Mouse (Mus musculus) CH12.LX (cell line): ENCODE results near the gene Cck. TPM values are rescaled to one million over a fixed set of nuclear protein-coding genes. Genes with fewer than 3 reads are reported as not detected.

Experiments used
- DNase-seq: peaks from one replicate; pipeline ENCODE4 v3.0.0-alpha.2; 2013; ENCODE audit errors: extremely low read depth
- H3K27ac ChIP-seq: 2 replicates; pipeline ENCODE4 v1.5.1; 2012; ENCODE audit warnings: low read depth, mild to moderate bottlenecking, control low read depth, moderate library complexity; ENCODE audit not compliant: insufficient read depth
- H3K27me3 ChIP-seq: replicated peaks from 2 replicates; pipeline ENCODE3; 2012; ENCODE audit warnings: inconsistent platforms
- H3K36me3 ChIP-seq, 2 experiments: replicated peaks in 1 of 2; 2 replicates each; pipeline versions ENCODE3 to v1.6.1; 2012; ENCODE audit warnings: inconsistent platforms in 1 of 2, low read length in 1 of 2, mild to moderate bottlenecking in 1 of 2, mixed read lengths in 1 of 2, moderate library complexity in 1 of 2; ENCODE audit not compliant: control insufficient read depth in 1 of 2, insufficient read depth in 1 of 2
- H3K4me1 ChIP-seq, 2 experiments: 2 replicates each; pipeline ENCODE4 v1.6.1; 2012; ENCODE audit warnings: inconsistent platforms in 1 of 2, moderate library complexity in 1 of 2; ENCODE audit not compliant: insufficient read depth in 2 of 2, control insufficient read depth in 1 of 2
- H3K4me2 ChIP-seq: 2 replicates; pipeline ENCODE4 v1.6.1; 2012; ENCODE audit warnings: low read depth, mild to moderate bottlenecking, control low read depth; ENCODE audit not compliant: poor library complexity, insufficient read depth, severe bottlenecking
- H3K4me3 ChIP-seq, 3 experiments: fragments of 150-350 bp in 1 of 3; sonication (generic) in 1 of 3; replicated peaks in 1 of 3; 2 replicates each; pipeline versions ENCODE3 to v1.5.1; 2011 to 2012; ENCODE audit warnings: low read depth in 2 of 3, low read length in 2 of 3, mild to moderate bottlenecking in 2 of 3, moderate library complexity in 2 of 3, control low read depth in 1 of 3, improper control_type of control experiment in 1 of 3, inconsistent platforms in 1 of 3, mixed read lengths in 1 of 3; ENCODE audit not compliant: poor library complexity in 1 of 3
- H3K79me2 ChIP-seq: replicated peaks from 2 replicates; pipeline ENCODE4 v1.6.1; 2012; ENCODE audit warnings: mild to moderate bottlenecking, moderate library complexity; ENCODE audit not compliant: control insufficient read depth, poor library complexity, insufficient read depth, severe bottlenecking; ENCODE audit errors: extremely low read depth
- H3K9ac ChIP-seq: 2 replicates; pipeline ENCODE4 v1.6.1; 2012; ENCODE audit warnings: low read depth, mild to moderate bottlenecking, control low read depth, moderate library complexity; ENCODE audit not compliant: insufficient read depth
- H3K9me3 ChIP-seq: replicated peaks from 2 replicates; pipeline ENCODE3; 2012; ENCODE audit warnings: low read length, inconsistent platforms, mixed read lengths
- BHLHE40 ChIP-seq: IDR thresholded peaks from 2 replicates; pipeline ENCODE4 v1.6.1; 2011; ENCODE audit warnings: mild to moderate bottlenecking, low read depth, low read length, improper control_type of control experiment
- CHD1 ChIP-seq: IDR thresholded peaks from 2 replicates; pipeline ENCODE4 v1.6.1; 2012; ENCODE audit warnings: low read depth, low read length, improper control_type of control experiment, inconsistent platforms
- E2F4 ChIP-seq: IDR thresholded peaks from 2 replicates; pipeline ENCODE4 v1.6.1; 2011; ENCODE audit warnings: low read depth, low read length, improper control_type of control experiment; ENCODE audit not compliant: insufficient replicate concordance
- ELF1 ChIP-seq: IDR thresholded peaks from 2 replicates; pipeline ENCODE4 v1.6.1; 2014; ENCODE audit warnings: low read depth, mild to moderate bottlenecking, inconsistent platforms, low read length, improper control_type of control experiment
- GABPA ChIP-seq: IDR thresholded peaks from 2 replicates; pipeline ENCODE4 v1.6.1; 2012; ENCODE audit warnings: low read depth, low read length, improper control_type of control experiment, inconsistent platforms; ENCODE audit not compliant: insufficient replicate concordance
- HCFC1 ChIP-seq: IDR thresholded peaks from 2 replicates; pipeline ENCODE4 v1.6.1; 2012; ENCODE audit warnings: low read depth, mild to moderate bottlenecking, inconsistent platforms, low read length, improper control_type of control experiment
- IRF4 ChIP-seq: IDR thresholded peaks from 2 replicates; pipeline ENCODE4 v1.6.1; 2014; ENCODE audit warnings: low read depth, mild to moderate bottlenecking, inconsistent platforms, low read length, improper control_type of control experiment
- JUN ChIP-seq: IDR thresholded peaks from 2 replicates; pipeline ENCODE4 v1.6.1; 2011; ENCODE audit warnings: low read depth, mild to moderate bottlenecking, low read length, improper control_type of control experiment, moderate library complexity; ENCODE audit not compliant: insufficient read depth
- JUND ChIP-seq: conservative IDR thresholded peaks from 2 replicates; pipeline ENCODE4 v1.6.1; 2011; ENCODE audit warnings: low read depth, low read length, improper control_type of control experiment
- MAZ ChIP-seq: IDR thresholded peaks from 2 replicates; pipeline ENCODE4 v1.6.1; 2012; ENCODE audit warnings: low read depth, mild to moderate bottlenecking, inconsistent platforms, low read length, improper control_type of control experiment, moderate library complexity
- NELFE ChIP-seq: IDR thresholded peaks from 2 replicates; pipeline ENCODE4 v1.6.1; 2011; ENCODE audit warnings: low read depth, low read length, improper control_type of control experiment
- NRF1 ChIP-seq: IDR thresholded peaks from 2 replicates; pipeline ENCODE4 v1.6.1; 2014; ENCODE audit warnings: low read depth, mild to moderate bottlenecking, inconsistent platforms, low read length, improper control_type of control experiment, moderate library complexity
- PAX5 ChIP-seq: IDR thresholded peaks from 2 replicates; pipeline ENCODE4 v1.6.1; 2012; ENCODE audit warnings: low read length, inconsistent platforms, mixed read lengths
- SMC3 ChIP-seq: IDR thresholded peaks from 2 replicates; pipeline ENCODE4 v1.6.1; 2011; ENCODE audit warnings: low read depth, low read length, improper control_type of control experiment
- UBTF ChIP-seq: IDR thresholded peaks from 2 replicates; pipeline ENCODE4 v1.6.1; 2012; ENCODE audit warnings: low read depth, mild to moderate bottlenecking, inconsistent platforms, low read length, improper control_type of control experiment, moderate library complexity
- ZKSCAN1 ChIP-seq: IDR thresholded peaks from 2 replicates; pipeline ENCODE4 v1.6.1; 2012; ENCODE audit warnings: low read depth, inconsistent platforms, low read length, improper control_type of control experiment, borderline replicate concordance
- ZNF384 ChIP-seq: IDR thresholded peaks from 2 replicates; pipeline ENCODE4 v1.6.1; 2012; ENCODE audit warnings: low read depth, low read length, improper control_type of control experiment, inconsistent platforms
- dilution Hi-C: fragments of 300-500 bp; cut with MboI; formaldehyde crosslinking; loops from 2 replicates; pipeline ENCODE4 v1.14.3; 2020; ENCODE audit warnings: low sequenced_read_pairs; ENCODE audit not compliant: extremely low pct_unique_long_range_greater_than_20kb, extremely low pct_ligation_motif_present
- in situ Hi-C: fragments of 300-500 bp; cut with MboI; formaldehyde crosslinking; loops from 3 replicates; pipeline ENCODE4 v1.14.3; 2019; ENCODE audit warnings: low sequenced_read_pairs, low pct_ligation_motif_present, low pct_unique_long_range_greater_than_20kb, mixed read lengths
- polyA plus RNA-seq: library from polyadenylated mRNA; unstranded; fragments of >175 nt; gene quantifications from 2 replicates; pipeline ENCODE4 v1.2.1, GENCODE M21; 2012; ENCODE audit warnings: low read depth; ENCODE audit not compliant: insufficient read length
- total RNA-seq, 2 experiments: library from RNA; depleted of rRNA; stranded (reverse); fragments of 300-350 nt in 1 of 2; fragments of >200 nt in 1 of 2; gene quantifications; 2 replicates each; pipeline ENCODE4 v1.2.3; 2012 to 2014

The Cck gene
- total and polyA plus RNA-seq, 3 experiments, result not detected

DNA sequence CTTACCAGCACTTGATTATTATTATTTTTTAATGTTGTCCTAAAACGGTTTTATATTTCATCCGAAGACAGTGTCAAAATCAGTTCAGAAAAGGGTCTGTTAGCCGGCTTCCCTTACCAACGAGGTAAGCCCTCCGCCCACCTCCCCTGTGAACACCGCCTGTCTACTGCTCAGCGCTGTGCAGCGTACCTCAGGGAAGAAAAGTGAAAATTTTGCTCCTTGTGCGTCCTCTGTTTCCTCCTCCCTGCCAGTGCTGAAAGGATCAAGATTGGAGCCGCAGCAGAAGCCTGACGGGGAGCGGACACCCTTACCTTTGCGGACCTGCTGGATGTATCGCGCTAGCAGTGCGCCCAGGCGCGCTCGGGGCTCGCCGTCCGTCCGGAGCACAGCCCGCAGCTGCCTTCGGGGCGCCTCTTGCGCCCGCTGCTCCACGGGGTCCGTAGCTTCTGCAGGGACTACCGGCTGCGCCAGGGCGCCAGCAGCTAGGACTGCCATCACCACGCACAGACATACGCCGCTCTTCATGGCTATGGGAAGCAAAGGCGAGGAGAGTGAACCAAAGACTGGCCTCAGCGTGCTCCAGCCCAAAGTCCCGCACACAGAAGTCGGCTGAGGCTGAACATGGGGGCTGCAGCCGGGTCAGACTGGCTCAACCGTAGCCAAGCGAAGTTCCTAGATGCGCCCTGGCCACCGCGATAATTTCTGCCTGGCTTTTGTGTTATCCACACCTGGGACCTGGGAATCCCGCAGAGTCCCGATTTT lies 1.3 kb downstream of the Cck start:
- Histone ChIP-seq H3K27ac (no peak overlapping the region), H3K79me2 (no peaks in the 10 kb centered on the region), H3K4me3 (no peak overlapping the region), H3K4me1 (no peaks in the 10 kb centered on the region), H3K27me3 (peaks cover 77% of the 10 kb centered on the region), H3K9me3 (no peaks in the 10 kb centered on the region), H3K9ac (no peak overlapping the region), H3K4me2 (no peak overlapping the region), H3K36me3 (no peaks in the 10 kb centered on the region)
- dilution Hi-C loops (no loop called here), in situ Hi-C loops (loop anchor here (25.0 kb wide), 2 partner anchors 343 to 493 kb away; partner anchors contain the start of genes Ccdc13 and Pomgnt2)
- DNase-seq, result no peak
- TF ChIP-seq BHLHE40 (no peak), ZNF384 (no peak), MAZ (no peak), NELFE (no peak)

DNA sequence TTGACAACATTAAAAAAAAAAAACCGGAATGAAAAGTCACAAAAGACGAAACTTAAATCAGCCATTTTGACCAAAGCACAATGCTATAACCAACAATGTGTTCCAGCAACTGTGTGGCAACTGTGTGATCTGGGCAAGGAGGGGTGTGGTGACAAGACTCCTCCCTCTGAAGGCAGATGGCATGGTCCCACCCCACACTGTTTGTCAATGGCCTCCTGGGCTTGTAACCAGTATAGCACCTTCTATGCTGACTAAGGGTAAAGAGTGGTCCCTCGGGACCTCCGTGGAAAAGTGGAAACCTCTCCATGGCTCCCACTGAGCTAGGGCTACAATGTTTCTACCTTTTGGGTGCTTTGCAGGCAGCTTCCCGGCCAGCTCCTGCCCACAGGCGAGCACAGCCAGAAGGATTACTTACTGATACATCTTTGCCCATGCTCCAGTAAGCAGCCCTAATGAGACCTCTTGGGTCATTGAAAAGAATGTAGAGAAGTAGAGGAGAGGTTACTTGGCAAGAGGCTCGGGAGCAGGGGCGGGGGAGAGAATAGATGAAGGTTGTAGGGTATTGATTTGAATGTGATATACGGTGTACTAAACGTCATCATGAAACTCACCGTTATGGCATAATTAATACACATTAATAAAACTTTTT lies 3.8 kb downstream of the Cck start:
- DNase-seq, result no peak
- dilution Hi-C loops (no loop called here), in situ Hi-C loops (loop anchor here (25.0 kb wide), 2 partner anchors 346 to 496 kb away; partner anchors contain the start of genes Ccdc13 and Pomgnt2)
- H3K4me2 ChIP-seq, result no peak overlapping the region
- peaks cover 72% of the 10 kb centered on the region for H3K27me3 ChIP-seq
- H3K27ac ChIP-seq, result no peak overlapping the region
- H3K4me3 ChIP-seq, result no peak overlapping the region
- H3K79me2 ChIP-seq, result no peaks in the 10 kb centered on the region
- H3K36me3 ChIP-seq, result no peaks in the 10 kb centered on the region
- H3K4me1 ChIP-seq, result no peaks in the 10 kb centered on the region
- H3K9me3 ChIP-seq, result no peaks in the 10 kb centered on the region
- H3K9ac ChIP-seq, result no peak overlapping the region
- TF ChIP-seq JUND, result no peak

DNA sequence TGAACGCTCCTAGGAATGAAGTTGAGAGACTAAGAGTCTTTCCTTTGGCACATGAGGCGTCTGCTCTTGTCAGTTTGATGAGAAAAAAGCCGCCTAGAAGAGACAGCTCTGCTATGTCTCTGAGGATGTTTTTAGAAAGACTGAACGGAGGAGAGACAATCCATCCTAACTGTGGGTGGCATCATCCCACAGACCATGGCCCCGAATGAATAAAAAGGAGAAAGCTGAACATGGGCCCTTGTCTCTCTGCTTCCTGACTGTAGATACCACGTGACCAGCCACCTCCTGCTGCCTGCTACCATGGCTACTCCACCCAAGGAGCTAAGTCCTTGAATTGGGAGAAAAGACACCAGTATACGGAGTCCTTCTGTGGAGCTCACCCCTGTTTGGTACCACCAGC lies 8.3 kb downstream of the Cck start:
- no peaks in the 10 kb centered on the region for H3K4me1 ChIP-seq
- no peaks in the 10 kb centered on the region for H3K79me2 ChIP-seq
- no peak overlapping the region for H3K27ac ChIP-seq
- no peak overlapping the region for H3K4me3 ChIP-seq
- H3K4me2 ChIP-seq, result no peak overlapping the region
- no peak for TF ChIP-seq E2F4
- TF ChIP-seq PAX5, result no peak
- no peak for TF ChIP-seq HCFC1
- TF ChIP-seq JUND, result no peak
- no peak for TF ChIP-seq JUN
- TF ChIP-seq ZKSCAN1, result no peak
- no peak for TF ChIP-seq GABPA
- no peak for TF ChIP-seq UBTF
- TF ChIP-seq CHD1, result no peak
- no peak for TF ChIP-seq ELF1
- TF ChIP-seq SMC3, result no peak
- no peak for TF ChIP-seq NRF1
- TF ChIP-seq IRF4, result no peak
- H3K36me3 ChIP-seq, result no peaks in the 10 kb centered on the region
- no peak overlapping the region for H3K9ac ChIP-seq
- peaks cover 31% of the 10 kb centered on the region for H3K27me3 ChIP-seq
- dilution Hi-C loops, result no loop called here
- H3K9me3 ChIP-seq, result no peaks in the 10 kb centered on the region
- DNase-seq, result no peak
- in situ Hi-C loops, result loop anchor here (25.0 kb wide), 2 partner anchors 350 to 500 kb away; partner anchors contain the start of genes Ccdc13 and Pomgnt2
